Mouse (Mus musculus) ovary, adult 10 weeks (tissue): Measurements from ENCODE around the gene Hrh3. TPM values are rescaled to one million over a fixed set of nuclear protein-coding genes. Genes with fewer than 3 reads are reported as not detected.

ENCODE experiments used
- polyA plus RNA-seq: library from polyadenylated mRNA; stranded (reverse); fragments of 350-450 nt; fragmentation: Illumina TruSeq; extraction: RNeasy Lipid Tissue Mini Kit (QIAGEN cat#74804); gene quantifications from one replicate; pipeline ENCODE4 v1.2.3, GENCODE M21; 2014

The Hrh3 gene
- not detected for polyA plus RNA-seq

DNA sequence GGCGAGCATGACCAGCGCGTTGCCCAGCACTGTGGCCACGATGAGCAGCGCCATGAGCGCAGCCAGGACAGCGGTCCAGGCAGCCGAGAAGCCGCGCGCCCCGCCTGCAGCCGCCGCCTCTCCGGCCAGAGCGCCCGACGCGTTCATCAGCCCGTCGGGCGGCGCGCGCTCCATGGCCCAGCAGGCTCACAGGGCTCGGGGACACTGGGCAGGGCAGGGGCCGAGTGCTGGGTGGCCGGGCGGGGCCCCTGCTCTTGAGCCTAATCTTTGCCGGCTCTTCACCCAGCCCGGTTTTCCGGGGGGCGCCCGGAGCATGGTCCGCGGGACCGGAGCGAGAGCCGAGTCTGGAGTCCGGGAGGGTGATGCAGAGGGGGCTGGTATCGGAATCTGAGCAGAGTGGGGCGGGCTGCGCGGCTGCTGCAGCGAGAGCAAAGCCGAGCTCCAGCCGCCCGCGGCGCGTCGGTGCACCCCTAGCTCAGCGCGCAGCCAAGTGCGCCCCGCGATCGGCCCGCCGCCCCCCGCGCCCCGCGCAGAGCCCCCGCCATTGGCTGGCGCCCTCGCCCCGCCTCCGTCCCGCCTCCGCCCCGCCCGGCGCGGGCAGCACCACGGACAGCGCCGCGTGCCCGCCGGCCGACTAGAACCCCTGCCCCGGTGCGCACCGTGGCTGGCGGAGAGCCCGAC, at the start of gene Hrh3:
Hrh3 (minus strand) TSS at position 511 of the 681 bp plus-strand sequence.

DNA sequence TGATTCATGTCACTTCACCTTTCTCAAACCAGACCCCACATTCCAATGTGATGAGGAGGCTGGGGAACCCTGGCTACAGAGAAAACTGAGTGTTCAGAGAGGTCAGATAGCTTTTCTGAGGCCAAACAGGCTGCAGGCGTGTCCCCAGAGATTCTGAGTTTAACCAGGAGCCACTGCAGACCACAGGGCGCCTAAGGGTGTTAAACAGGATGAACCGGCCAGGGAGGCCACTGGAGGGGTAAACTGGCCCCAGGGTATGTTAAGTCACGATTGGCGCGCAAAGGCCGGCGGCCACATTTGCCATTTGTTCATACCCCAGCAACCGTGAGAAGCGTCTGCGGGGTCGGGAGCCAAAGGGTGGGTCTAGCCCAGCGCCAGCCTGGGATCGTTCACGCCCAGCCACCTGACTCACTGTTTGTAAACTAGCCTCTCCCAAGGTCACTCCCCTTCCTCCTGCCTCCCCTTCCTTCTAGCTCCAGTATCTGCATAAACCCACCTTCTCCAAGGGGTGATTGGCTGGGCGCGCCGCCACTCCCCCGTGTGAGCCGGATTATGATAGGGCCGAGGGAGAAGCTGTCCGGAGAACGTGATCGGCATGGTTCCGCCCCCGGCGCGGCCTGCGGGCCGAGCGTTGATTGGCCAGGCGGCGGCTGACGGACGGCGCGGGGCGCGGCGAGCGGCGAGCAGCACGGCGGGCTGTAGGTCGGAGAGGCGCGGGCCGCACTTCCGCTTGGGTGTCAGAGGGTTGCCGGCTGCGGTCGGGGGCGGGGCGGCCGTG, 14.6 kb upstream of the Hrh3 start, which contains the start of gene Osbpl2:
Osbpl2 (plus strand) TSS at position 646 of the 778 bp plus-strand sequence.

GRCm38 (mm10) chr2:180070481-180071453, 33.5 kb downstream of the Hrh3 start, which contains the start of gene Mtg2:
Mtg2 (plus strand) TSS chr2:180070588.

Other genes with a start within 250 kb of the Hrh3 start
- 15.3 TPM for gene Taf4, start 127.8 kb downstream of the Hrh3 start, polyA plus RNA-seq
- 112 TPM for gene Lsm14b, start 79.5 kb downstream of the Hrh3 start, polyA plus RNA-seq
- gene Psma7, start 62.1 kb downstream of the Hrh3 start, polyA plus RNA-seq, result 49.5 TPM
- 11.1 TPM for gene Ss18l1, start 62.0 kb downstream of the Hrh3 start, polyA plus RNA-seq
- gene Mtg2, start 33.9 kb downstream of the Hrh3 start, polyA plus RNA-seq, result 0.51 TPM
- gene Osbpl2, start 14.8 kb upstream of the Hrh3 start, polyA plus RNA-seq, result 56.6 TPM
- 11.2 TPM for gene Adrm1, start 67.0 kb upstream of the Hrh3 start, polyA plus RNA-seq
- 3.3 TPM for gene Lama5, start 121.4 kb upstream of the Hrh3 start, polyA plus RNA-seq
- gene Rps21, start 152.9 kb upstream of the Hrh3 start, polyA plus RNA-seq, result 246 TPM
- gene Cables2, start 169.0 kb upstream of the Hrh3 start, polyA plus RNA-seq, result 12.3 TPM
- gene Rbbp8nl, start 185.4 kb upstream of the Hrh3 start, polyA plus RNA-seq, result not detected
- 0.17 TPM for gene Gata5, start 230.2 kb upstream of the Hrh3 start, polyA plus RNA-seq